Mouse (Mus musculus) hindbrain, embryonic 15.5 days (tissue): ENCODE data around the gene Ppp1r3f. TPM values are rescaled to one million over a fixed set of nuclear protein-coding genes. Genes with fewer than 3 reads are reported as not detected.

Experiments used
- polyA plus RNA-seq: library from polyadenylated mRNA; unstranded; fragments of >200 nt; fragmentation: Nextera tagmentation; extraction: Ambion mirVana; gene quantifications from 2 replicates; pipeline ENCODE4 v1.2.1, GENCODE M21; 2015

The Ppp1r3f gene
- polyA plus RNA-seq, 1 experiment from 2014 or later: 6.8 TPM

Other genes with a start within 250 kb of the Ppp1r3f start
- 2.1 and 2.7 TPM in 2 replicates for gene Usp27x, start 198.5 kb downstream of the Ppp1r3f start, polyA plus RNA-seq
- gene Foxp3, start 639 bp downstream of the Ppp1r3f start, polyA plus RNA-seq: 0.06 and 0.16 TPM in 2 replicates
- gene Ccdc22, start 31.2 kb upstream of the Ppp1r3f start, polyA plus RNA-seq: 30.6 and 31.5 TPM in 2 replicates
- 0.14 and 0.22 TPM in 2 replicates for gene Cacna1f, start 32.8 kb upstream of the Ppp1r3f start, polyA plus RNA-seq
- gene Syp, start 64.2 kb upstream of the Ppp1r3f start, polyA plus RNA-seq: 195 and 197 TPM in 2 replicates
- gene Prickle3, start 83.0 kb upstream of the Ppp1r3f start, polyA plus RNA-seq: 1.6 and 2.0 TPM in 2 replicates
- gene Plp2, start 97.1 kb upstream of the Ppp1r3f start, polyA plus RNA-seq: 20.5 and 22.9 TPM in 2 replicates
- gene Magix, start 107.0 kb upstream of the Ppp1r3f start, polyA plus RNA-seq: 0.08 and 0.10 TPM in 2 replicates
- gene Gpkow, start 122.8 kb upstream of the Ppp1r3f start, polyA plus RNA-seq: 43.0 and 46.8 TPM in 2 replicates
- 30.9 and 32.1 TPM in 2 replicates for gene Wdr45, start 140.1 kb upstream of the Ppp1r3f start, polyA plus RNA-seq
- 1.9 TPM in 1 of 2 replicates, not detected in the other for gene Gm45208, start 148.0 kb upstream of the Ppp1r3f start, polyA plus RNA-seq
- 126 and 132 TPM in 2 replicates for gene Praf2, start 154.2 kb upstream of the Ppp1r3f start, polyA plus RNA-seq
- gene Ccdc120, start 176.6 kb upstream of the Ppp1r3f start, polyA plus RNA-seq: 63.2 and 66.1 TPM in 2 replicates
- 24.1 and 25.5 TPM in 2 replicates for gene Tfe3, start 188.3 kb upstream of the Ppp1r3f start, polyA plus RNA-seq
- 68.0 and 73.8 TPM in 2 replicates for gene Gripap1, start 215.5 kb upstream of the Ppp1r3f start, polyA plus RNA-seq
- gene Kcnd1, start 248.0 kb upstream of the Ppp1r3f start, polyA plus RNA-seq: 3.1 and 4.2 TPM in 2 replicates